ENCODE assay signal across 25 mouse cellular contexts in the genomic region with DNA sequence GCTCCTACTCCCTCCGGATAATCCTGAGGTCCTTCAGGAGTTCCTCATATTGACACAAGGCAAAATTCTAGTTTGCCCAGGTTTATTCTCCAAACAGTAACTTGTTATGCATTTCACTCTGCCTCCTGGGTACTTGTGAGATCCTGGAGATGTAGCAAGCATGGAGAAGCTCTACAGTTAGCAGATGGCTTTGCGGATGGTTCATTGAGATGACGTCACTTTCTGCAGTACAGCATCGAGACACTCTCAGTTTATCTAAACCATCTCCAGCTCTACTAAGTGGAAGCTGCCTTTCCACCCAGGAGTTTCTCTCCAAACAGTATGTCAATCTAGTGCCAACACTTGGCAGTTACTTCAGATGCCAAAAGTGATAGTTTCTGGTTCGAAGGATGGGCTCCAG.
"Had no signal": no experiment of that assay in that cellular context is flagged by ENCODE, and none has a peak within 500 bp of the region (broad histone marks: within the 10 kb centered on the region; RNA-seq: fewer than 3 reads in every experiment).

No protein-coding gene starts in this region.

- H3K9ac ChIP-seq: heart, embryonic 13.5 days; heart, embryonic 15.5 days; hindbrain, embryonic 13.5 days; intestine, embryonic 15.5 days; limb, embryonic 12.5 days; liver, embryonic 13.5 days had no signal

- H3K36me3 ChIP-seq: heart, embryonic 13.5 days; heart, embryonic 15.5 days; hindbrain, embryonic 13.5 days; intestine, embryonic 15.5 days; limb, embryonic 10.5 days; limb, embryonic 12.5 days; liver, embryonic 13.5 days had no signal

- ATAC-seq: hindbrain, embryonic 16.5 days; inflammation-experienced regulatory T-cells, adult 6 months; intestine, embryonic 15.5 days; intestine, postnatal 0 days had no signal

- H3K27ac ChIP-seq: heart, adult 2 months; heart, embryonic 13.5 days; heart, embryonic 15.5 days; hindbrain, embryonic 13.5 days; intestine, embryonic 15.5 days; layer of hippocampus, adult 2 months; limb, embryonic 10.5 days; limb, embryonic 12.5 days; liver, embryonic 13.5 days had no signal

- H3K4me2 ChIP-seq: heart, embryonic 11.5 days; heart, embryonic 13.5 days; heart, embryonic 15.5 days; hindbrain, embryonic 13.5 days; intestine, embryonic 15.5 days; limb, embryonic 12.5 days; liver, embryonic 11.5 days; liver, embryonic 13.5 days had no signal

- DNase-seq: gastrocnemius, postnatal 14 days; gastrocnemius, postnatal 36 days; heart, adult 11 months; heart, adult 2 months; heart, postnatal 14 days; heart, postnatal 36 days; kidney, adult 18-20 months; kidney, adult 8-10 months; kidney, postnatal 10 days; kidney, postnatal 25 days; kidney, postnatal 4 days; liver; liver, embryonic 13.5 days had no signal

- H3K9me3 ChIP-seq: heart, embryonic 13.5 days; heart, embryonic 15.5 days; hindbrain, embryonic 13.5 days; intestine, embryonic 15.5 days; limb, embryonic 10.5 days; limb, embryonic 12.5 days; liver, embryonic 13.5 days had no signal

- H3K4me1 ChIP-seq: heart, embryonic 15.5 days; hindbrain, embryonic 13.5 days; intestine, embryonic 15.5 days; limb, embryonic 10.5 days; limb, embryonic 12.5 days; liver, embryonic 13.5 days had no signal

- H3K4me3 ChIP-seq: heart, adult 2 months; heart, embryonic 13.5 days; heart, embryonic 15.5 days; hindbrain, embryonic 13.5 days; intestine, embryonic 15.5 days; layer of hippocampus, adult 2 months; limb, embryonic 10.5 days; limb, embryonic 12.5 days; liver, embryonic 13.5 days had no signal

- H3K27me3 ChIP-seq: heart, embryonic 13.5 days; heart, embryonic 15.5 days; hindbrain, embryonic 13.5 days; intestine, embryonic 15.5 days; limb, embryonic 12.5 days; liver, embryonic 13.5 days had no signal
